Mouse (Mus musculus): ENCODE results near the gene Opn4. TPM values are rescaled to one million over a fixed set of nuclear protein-coding genes. Genes with fewer than 3 reads are reported as not detected.

Gene Opn4
- not detected for polyA plus RNA-seq (2017; shearing (Covaris generic))

DNA sequence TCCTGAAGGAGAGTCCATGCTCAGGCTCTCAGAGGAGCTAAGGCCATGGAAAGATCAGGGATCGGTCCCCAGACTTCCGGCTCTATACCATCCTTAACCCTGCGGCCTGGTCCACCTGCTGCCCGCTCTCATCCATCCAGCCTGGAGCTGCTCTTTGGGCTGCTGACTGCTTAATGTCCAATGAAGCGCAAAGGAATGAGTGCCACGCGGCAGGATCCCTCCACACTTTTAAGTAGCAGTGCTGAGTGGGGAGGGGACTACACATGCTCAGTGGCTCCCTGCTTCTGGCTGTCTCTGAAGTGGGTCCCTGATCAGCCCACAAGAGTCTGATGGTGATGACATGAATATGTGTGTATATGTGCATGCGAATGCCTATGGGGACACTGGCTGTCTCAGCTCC, at the start of gene Opn4:
TSS of gene Opn4 (minus strand) at position 202 of the 400 bp plus-strand sequence.
- ATAC-seq, result no peak

DNA sequence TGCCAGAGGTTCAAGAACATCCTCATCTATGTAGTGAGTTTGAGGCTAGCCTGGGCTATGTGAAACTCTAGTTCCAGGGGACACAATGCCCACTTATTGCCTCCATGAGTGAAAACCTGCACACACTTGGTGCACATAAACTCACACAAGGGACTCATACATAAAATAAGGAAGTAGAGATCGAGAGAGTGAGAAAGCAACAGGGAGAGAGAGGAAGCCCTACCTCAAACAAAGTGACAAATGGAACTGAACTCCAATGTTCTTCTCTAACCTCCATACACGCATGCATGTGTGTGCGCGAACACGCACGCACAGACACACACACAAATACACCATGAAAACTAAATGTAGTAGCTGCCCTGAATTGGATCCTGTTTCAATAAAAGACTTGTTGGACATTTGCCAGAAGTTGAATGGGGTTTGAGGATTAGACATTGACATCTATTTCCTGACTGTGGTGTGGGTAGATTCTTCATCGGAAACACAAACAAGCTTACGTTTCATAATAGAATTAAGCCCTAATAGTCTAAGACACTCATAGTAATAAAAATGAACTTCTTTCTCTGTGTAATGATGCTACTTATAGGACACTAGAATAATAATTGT, 48.0 kb upstream of the Opn4 start:
- no peak for ATAC-seq

DNA sequence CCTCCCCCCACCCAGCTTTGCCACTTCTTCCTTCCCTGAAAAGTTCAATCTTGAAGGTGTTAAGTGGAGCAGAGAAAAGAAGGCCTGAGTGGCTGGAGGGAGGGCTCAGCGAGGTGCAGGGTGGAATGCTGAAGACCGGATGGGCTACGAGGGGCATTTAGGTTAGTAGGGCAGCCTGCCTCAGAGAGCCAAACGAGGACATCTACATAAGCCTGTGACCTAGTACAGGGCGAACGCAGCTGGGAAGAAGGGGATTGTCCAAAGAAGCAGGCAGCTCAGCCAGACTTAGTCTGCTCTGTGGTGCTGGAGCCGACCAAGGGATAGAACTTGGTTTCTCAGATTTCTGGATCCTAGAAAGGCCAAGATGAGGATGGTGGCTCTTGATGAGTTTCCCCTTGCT, 44.2 kb upstream of the Opn4 start:
- no peak for ATAC-seq

DNA sequence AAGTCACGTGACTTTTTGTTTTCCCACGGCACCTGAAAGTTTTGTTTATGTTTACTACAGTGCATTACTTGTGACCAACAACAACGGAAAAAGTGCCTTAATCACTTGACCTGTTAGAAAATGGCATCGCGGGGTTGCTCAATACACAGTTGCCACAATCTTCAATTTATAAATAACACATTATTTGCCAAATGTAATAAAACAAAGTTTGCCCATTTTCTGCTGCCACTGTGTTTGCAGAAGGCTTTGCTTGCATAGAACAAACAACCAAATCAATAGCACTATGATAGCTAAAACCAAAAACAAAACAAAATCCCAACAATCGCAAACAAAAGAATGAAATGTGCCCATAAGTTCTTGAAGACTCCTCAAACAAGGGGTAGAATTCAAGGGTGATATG, 35.8 kb upstream of the Opn4 start:
- ATAC-seq, result no peak

DNA sequence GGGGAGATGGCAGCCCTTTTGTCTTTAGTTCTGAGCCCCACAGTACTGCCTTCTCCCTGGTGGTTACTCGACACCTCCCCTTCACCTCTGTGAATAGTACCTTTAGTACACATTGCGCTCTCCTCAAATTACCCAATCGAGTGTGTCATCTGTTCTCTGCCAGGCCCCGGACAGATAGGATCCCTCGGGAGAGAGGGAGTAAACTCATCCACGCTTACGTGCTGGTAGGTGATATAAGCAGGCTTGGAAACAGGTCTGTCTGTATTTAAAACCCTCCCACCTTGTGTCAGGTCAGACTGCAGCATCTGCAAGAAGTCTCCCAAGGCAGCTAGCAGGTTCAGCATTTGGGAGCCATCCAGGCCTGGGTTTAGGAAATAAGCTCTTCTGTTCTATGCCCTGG, 35.2 kb upstream of the Opn4 start:
- no peak for ATAC-seq

DNA sequence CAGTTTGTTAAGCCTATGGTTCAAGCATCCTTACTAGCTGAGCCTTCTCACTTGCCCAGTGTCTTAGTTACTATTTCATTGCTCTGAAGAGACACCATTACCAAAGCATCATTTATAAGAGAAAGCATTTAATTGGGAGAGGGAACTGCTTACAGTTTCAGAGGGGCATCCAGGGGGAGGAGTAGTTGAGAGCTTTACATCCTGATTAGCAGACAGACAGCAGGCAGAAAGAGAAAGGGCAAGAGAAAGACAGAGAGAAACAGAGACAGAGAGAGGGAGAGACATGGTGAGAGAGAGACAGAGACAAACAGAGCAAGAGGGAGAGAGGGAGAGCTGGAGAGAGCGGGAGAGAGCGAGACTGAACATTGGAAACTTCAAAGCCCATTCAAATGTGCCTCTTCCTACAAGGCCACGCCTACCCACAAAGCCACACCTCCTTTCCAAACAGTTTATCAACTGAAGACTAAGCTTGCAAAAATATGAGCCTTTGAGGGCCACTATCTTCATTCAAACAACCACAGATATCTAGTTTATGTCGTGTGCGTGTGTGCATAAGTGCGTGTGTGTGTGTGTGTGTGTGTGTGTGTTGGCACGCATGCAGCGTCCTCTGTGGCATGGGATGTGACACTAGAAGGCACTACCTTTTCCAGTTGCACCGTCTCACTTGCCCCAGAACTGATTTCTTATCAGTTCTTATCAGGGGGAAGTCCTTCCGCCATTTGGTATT, 32.9 kb upstream of the Opn4 start:
- ATAC-seq, result no peak

DNA sequence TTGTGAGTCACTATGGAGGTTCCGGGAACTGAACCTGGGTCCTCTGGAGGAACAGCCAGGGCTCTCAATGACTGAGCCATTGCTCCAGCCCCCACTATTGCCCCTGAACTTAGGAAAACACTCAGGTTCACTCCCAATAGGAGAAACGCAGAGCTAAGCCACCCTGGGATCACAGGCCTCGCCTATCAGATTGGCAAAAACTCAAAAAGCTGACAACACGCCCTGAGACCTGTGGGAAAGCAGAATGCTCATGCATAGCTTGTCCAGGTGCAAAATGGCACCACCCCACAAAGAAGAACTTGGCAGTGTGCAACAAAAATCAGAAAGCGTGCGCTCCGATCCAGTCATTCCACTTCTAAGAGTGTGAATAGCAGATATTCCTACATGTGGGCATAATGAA, 26.9 kb upstream of the Opn4 start:
- no peak for ATAC-seq

DNA sequence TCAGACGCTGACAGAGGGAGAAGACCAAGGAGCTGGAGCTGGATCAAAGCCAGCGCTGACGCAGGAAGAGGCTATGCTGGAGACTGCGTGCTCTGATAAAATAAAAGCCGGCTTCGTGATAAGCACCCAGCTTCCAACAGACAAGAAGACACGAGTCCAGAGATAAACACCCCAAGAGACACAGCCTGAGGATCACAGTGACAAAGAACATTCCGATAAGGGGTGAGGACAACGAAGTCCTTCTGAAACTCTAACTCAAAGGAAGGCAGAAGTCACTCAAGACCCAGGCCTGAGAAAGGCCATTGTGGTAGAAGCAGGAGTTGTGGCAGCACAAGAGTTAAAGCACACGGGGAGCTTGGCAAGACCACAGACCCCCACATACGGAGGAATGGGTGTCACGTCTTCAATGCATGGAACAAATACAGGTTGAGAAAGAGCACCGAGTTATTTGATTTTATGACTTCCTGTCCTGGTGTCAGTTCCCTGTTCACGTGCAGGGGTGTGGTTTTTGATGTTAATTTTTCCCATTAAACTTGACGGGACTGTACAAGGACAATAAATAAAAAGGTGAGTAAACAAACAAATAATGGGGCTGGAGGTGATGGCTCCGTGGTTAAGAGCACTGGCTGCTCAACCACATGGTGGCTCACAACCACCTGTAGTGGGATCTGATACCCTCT, 23.7 kb upstream of the Opn4 start:
- no peak for ATAC-seq

DNA sequence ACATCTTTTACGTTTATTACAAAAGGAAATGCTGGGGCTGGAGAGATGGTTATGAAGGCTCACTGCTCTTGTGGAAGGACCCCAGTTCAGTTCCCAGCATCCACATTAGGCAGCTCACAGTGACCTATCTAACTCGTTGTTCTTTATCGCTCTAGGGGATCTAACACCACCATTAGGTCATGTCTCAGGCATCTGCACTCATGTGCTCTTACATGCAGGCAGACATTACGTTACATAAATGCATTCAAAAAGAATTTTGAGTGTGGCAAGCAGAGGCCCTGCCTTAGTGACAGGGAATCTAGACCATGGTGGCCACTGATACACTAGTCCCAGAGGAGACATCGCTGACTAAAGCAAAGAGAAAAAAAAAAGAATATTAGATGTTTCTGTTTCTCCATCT, 23.1 kb upstream of the Opn4 start:
- ATAC-seq, result no peak

DNA sequence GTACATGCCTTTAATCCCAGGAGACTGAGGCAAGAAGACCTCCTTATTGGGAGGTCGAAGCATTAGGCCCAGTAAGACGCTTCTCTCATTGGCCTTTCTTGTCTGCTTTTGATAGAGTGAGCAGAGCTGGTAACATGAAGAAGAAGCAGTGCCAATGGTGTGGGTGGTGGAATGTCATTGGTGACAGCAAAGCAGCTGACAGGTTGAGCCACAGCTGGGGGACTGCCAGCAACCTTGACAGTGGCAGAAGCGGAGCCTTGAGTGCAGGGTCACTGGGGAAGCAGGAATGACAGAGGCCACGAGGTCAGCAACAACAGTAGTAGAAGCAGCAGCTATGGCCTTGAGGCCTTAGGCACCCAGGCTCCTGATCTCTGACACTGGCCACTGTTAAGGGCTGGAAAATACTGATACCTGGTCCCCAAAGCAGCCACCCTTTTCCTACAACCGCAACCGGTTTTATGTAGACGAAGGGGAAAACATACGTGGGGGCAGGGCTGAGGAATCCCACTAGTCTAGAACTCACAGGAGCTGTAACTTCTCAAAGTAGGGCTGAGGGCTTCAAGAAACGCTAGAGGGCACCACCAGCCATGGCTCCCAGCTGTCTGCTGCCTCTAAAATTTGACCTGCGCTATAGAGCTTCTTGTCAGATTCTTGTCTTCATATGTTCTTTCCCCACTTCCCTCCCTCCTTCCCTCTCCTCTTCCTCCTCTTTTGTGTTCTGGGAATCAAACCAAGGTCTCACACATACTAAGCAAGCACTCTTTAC, 20.9 kb upstream of the Opn4 start:
- peak; percentile 38 for ATAC-seq

DNA sequence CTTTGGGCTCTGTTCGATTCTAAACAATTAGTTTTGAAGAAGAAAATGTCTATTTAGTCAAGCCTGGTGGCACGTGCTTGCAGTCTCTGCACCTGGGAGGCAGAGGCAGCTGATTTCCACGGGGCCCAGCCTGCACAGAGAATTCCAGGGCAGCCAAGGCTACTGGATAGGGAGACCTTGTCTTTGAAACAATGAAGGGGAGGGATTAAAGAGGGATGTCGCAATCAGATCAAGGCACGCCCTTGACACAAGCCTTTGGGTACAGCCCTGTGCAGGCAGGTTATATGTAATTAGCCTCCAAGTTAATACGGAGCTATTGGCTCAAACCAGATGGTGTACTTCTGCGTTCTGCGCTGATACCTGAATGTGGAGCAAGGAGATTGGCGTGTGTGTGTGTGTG, 18.9 kb upstream of the Opn4 start:
- no peak for ATAC-seq

DNA sequence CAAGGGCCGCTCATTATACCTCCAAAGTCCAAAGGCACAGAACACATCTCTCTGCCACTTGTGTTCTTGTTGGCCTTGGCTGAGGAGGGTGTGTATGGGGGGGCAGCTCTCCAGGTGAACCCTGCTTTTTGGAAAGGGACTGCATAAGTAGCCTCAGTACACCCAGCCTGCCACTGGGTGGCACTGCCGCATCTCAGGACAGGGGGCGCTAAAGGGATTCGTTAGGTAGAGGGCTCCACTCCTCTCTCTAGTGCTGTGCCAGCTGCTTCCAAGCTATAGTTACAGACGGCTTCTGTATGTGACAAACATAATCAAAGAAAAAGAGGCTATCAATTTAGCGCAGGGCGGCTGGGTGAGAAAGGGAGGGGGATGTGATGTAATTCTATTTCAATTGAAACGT, 16.9 kb upstream of the Opn4 start:
- peak; percentile 92 for ATAC-seq

DNA sequence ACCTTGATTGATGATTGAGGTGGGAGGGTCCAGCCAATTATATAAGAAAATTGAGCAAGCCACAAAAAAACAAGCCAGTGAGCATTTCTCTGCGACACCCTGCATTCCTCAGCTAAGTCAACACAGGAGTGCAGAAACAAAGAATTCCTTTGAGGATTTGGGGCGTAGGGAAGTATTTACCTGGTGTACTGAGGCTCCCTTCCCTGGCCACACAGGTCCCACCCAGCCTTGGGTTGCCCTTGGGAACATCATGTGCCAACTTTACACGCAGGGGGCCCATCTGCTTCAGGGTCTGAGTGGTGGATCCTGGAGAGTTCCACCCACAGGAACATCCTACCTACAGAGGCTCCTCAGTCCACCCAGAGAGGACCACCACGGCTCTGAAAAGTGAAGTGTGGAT, 15.7 kb upstream of the Opn4 start:
- no peak for ATAC-seq

DNA sequence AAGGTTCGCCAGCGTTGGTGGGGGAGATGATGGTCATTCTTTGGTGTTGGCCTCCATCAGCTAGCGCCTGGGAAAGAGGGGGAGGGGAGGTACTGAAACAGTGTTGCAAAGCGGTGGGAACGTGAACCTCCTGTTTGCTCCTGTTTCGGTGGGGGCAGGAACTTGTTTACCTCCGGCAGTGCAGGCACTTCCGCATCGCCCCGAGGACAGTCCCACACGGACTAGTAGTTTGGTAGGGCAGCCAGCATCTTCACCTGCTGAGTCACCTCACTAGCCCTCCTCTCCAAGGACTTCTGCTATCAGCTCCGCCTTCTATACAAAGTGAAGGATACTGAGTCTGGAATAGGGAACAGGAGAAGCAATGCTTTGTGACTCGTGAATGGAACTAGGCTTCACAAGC, 15.1 kb upstream of the Opn4 start:
- ATAC-seq, result no peak

DNA sequence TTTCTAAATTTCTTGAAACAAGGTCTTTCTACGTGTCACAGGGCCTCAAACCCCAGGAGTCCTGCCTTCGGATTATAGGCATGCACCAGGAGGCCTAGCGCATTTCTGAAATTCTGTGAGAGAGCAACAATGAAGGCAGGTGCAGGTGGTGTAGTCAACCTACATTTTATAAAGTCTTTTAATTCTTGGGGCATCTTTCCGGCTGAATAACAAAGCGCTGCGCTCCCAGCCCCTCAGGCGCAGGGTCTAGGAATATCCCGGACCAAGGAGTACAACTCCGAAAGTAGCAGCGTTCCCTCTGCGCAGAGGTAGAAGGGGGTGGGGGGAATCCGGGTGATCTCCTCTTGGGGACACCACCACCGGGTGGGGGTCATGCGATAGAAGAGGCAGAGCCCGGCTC, 14.6 kb upstream of the Opn4 start:
- ATAC-seq, result no peak

DNA sequence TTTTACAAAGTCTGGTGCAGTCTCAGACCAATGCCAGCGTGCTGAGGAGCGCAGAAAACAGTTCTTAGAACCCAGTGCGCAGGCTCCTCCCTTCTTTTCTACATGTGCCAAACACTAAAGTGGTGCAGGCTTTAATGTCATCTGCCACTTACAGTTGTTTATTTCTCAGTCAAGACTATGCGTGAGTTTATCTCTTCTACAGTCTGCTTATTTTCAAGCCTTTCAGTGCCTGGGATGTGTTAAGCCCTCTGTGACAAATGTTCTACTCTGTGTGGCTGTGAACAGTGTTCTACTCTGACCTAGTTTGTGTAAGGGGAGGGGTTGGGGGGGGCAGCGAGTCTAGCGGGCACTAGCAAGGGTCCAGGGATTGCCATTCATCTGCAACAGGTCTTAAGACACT, 13.6 kb upstream of the Opn4 start:
- ATAC-seq, result no peak

DNA sequence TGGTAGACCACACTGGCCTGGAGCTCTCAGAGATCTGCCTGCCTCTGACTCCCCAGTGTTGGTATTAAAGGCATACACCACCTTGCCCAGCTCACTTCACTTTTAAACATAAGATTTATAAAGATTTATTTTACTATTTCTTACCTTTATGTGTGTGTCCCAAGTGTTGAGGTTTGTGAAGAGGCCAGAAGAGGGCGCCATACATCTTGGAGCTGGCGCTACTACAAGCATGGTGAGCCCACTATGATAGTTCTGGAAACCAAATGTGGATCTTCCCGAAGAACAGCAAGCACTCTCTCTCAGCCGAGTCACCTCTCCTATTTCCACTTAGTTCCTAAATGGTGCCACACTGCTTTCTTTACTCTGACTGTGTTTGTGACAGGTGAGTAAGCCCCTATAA, 12.3 kb upstream of the Opn4 start:
- no peak for ATAC-seq

DNA sequence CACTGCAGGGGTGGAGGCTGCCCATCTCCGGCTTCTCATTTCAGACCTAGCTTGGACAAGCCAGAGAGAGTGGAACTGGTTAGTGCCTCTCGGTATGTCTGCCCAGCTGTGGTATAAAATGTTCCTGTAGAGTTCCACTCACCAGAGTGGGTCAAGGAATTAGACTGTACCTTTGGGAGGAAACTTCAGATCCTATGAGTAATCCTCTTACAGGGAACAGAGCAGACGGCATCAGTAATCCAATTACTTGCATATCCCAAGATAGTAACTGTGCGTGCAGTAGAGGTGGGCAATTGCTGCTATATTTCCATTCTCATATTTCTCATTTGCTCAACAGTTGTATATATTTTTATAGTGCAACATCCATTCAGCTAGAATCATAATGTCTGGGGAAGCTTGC, 11.6 kb upstream of the Opn4 start:
- ATAC-seq, result no peak

DNA sequence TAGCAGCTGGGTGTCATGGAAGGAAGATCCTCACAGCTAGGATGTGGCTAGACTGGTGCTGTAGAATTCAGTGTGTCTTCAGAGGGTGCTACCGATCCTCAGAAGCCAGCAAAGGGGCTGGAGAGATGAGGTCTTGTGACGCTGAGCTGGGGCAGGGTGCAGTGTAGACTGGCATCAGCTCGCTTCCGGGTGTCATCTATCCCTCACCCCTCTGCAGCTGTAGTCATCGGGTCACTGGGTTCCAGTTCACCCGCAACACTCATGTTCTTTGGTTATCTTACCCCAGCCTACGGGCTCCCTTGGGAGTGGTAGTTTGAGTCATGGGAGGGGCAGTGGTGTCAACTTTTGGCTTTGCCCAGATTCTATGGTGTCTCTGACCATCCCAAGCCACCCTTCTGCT, 2.0 kb upstream of the Opn4 start:
- ATAC-seq, result no peak

DNA sequence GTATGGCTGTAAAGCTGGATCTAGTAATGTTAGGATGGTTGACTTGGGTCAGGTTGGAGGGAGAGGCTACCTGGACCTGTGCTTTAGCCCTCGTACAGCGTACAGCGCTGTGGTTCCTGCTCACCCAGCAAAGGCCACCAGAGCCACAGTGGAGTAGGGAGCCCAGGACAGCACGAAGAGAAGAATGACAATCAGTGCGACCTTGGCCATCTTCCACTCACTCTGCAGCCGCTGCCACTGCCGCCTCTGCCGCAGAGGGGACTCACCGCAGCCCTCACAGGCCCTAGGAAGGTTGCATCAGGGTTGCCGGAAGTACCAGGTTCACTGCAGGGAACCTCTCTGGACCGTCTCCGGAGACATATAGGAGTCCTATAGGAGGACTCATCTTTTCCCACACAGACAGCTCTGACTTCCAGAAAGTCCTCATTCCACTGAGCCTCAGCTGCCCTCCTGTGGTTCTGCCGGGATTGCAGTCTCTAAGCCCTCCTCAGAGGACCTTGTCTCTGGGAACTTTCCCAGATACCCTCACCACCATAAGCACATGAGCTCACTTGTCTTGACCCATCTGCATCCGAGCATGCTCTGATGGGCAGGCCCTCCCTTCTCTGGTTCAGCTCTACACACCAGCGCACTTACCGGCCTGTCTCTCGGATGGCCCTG, 4.2 kb downstream of the Opn4 start:
- no peak for ATAC-seq

DNA sequence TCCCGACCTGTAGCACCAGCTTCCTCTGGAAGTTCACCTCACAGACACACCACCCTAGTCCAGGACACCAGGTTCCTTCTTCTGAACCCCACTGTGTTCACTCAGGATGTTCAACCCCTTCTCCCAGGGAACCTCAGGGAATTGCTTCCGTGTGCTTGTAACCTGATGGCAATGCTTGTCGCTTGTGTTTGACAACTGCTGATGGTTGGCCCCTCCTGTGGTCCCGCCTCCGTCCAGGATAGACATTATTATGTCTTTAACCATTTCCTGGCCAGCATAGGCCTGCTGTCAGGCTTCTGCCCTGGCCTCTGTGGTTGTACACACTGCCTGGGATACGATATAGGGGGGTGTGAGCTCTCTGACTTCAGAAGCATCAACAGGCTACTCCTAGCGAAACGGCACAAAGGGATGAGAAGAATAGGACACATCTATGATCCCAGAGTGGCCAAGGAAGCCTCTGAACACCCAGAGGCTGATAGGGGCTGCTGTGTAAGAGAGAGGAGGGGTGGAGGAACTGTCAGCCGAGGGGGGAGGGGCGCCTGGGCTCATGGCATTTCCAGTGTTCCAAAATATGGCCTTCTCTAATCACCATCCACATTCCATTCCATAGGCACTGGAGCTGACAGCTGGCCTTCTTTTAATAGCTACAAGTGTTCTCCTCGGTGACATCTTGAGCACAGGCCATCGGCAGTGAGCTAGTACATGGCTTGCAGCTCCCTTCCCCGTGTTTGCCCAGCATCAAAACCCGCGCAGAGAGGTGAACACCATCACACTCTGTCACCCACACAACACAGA, 8.0 kb downstream of the Opn4 start:
- ATAC-seq, result no peak

Data from activated CD4-positive, CD25-positive, alpha-beta regulatory T cell, adult 4 months (primary cell).